Mouse (Mus musculus) lung, embryonic 16.5 days (tissue): ENCODE data around the gene Ash1l. TPM values are rescaled to one million over a fixed set of nuclear protein-coding genes. Genes with fewer than 3 reads are reported as not detected.

Experiments used
- ATAC-seq: fragments of 200-750 bp; cut with Nextera tagmentation; 2 replicates; pipeline ENCODE4 v1.8.0; 2017; ENCODE audit warnings: low read depth, mild to moderate bottlenecking, moderate library complexity
- H3K27ac ChIP-seq: fragments of 300-500 bp; sonication (generic); 2 replicates; pipeline ENCODE4 v1.5.1; 2014; ENCODE audit warnings: mild to moderate bottlenecking, control low read depth, low read length
- H3K27me3 ChIP-seq: fragments of 300-500 bp; sonication (generic); 2 replicates; pipeline ENCODE4 v1.6.1; 2014; ENCODE audit warnings: low read depth, low read length, mixed read lengths; ENCODE audit not compliant: control insufficient read depth, insufficient read depth
- H3K36me3 ChIP-seq: fragments of 300-500 bp; sonication (generic); 2 replicates; pipeline ENCODE4 v1.6.1; 2014; ENCODE audit warnings: low read length; ENCODE audit not compliant: control insufficient read depth, insufficient read depth
- H3K4me1 ChIP-seq: fragments of 300-500 bp; sonication (generic); replicated peaks from 2 replicates; pipeline ENCODE4 v1.6.1; 2014; ENCODE audit warnings: low read length, mixed read lengths; ENCODE audit not compliant: control insufficient read depth, insufficient read depth
- H3K4me2 ChIP-seq: fragments of 300-500 bp; sonication (generic); 2 replicates; pipeline ENCODE4 v1.6.1; 2014; ENCODE audit warnings: low read depth, low read length, control low read depth
- H3K4me3 ChIP-seq: fragments of 300-500 bp; sonication (generic); 2 replicates; pipeline ENCODE4 v1.5.1; 2014; ENCODE audit warnings: mild to moderate bottlenecking, low read length, control low read depth
- H3K9ac ChIP-seq: fragments of 300-500 bp; sonication (generic); 2 replicates; pipeline ENCODE4 v1.6.1; 2014; ENCODE audit warnings: low read length, control low read depth
- H3K9me3 ChIP-seq: fragments of 300-500 bp; sonication (generic); 2 replicates; pipeline ENCODE4 v1.6.1; 2016; ENCODE audit warnings: low read length; ENCODE audit not compliant: control insufficient read depth
- WGBS: fragments of 180-500 bp; shearing (Covaris S2); extraction: QIAGEN DNeasy Blood & Tissue Kit; methylation state at CpG from one replicate; pipeline ENCODE4 v1.1.7; 2014; 5-methylcytosine and 5-hydroxymethylcytosine counted together
- polyA plus RNA-seq: library from polyadenylated mRNA; unstranded; fragments of >200 nt; fragmentation: Nextera tagmentation; extraction: Ambion mirVana; gene quantifications from 2 replicates; pipeline ENCODE4 v1.2.1, GENCODE M21; 2015

Ash1l gene
- polyA plus RNA-seq, 1 experiment from 2014 or later: 19.4 TPM

- Histone ChIP-seq H3K36me3 (peaks cover 13% of the 10 kb centered on the region), H3K9ac (no peak overlapping the region), H3K4me2 (no peak overlapping the region), H3K27ac (no peak overlapping the region), H3K9me3 (no peaks in the 10 kb centered on the region), H3K4me1 (peaks cover 8% of the 10 kb centered on the region), H3K4me3 (no peak overlapping the region), H3K27me3 (peaks cover 16% of the 10 kb centered on the region)
- WGBS: 79% methylated on average over 10 of the region's 10 CpGs
- no peak for ATAC-seq
Measured at GRCm38 (mm10) chr3:89094021-89094420, 143.6 kb downstream of the Ash1l start.

- Histone ChIP-seq H3K9me3 (no peaks in the 10 kb centered on the region), H3K4me1 (peaks cover 23% of the 10 kb centered on the region), H3K36me3 (peaks cover 7% of the 10 kb centered on the region), H3K27me3 (no peaks in the 10 kb centered on the region), H3K4me2 (peak within 1 kb of the TSS; percentile 92), H3K27ac (peak within 1 kb of the TSS; percentile 69), H3K9ac (peak within 1 kb of the TSS; percentile 77), H3K4me3 (peak within 1 kb of the TSS; percentile 70)
- 21% methylated on average over 7 of the region's 7 CpGs for WGBS
- no peak for ATAC-seq
Measured at GRCm38 (mm10) chr3:89100811-89101210, 150.4 kb downstream of the Ash1l start, which contains the start of gene Gm43738. Gene Gm43738 (minus strand): TSS chr3:89101099.

DNA sequence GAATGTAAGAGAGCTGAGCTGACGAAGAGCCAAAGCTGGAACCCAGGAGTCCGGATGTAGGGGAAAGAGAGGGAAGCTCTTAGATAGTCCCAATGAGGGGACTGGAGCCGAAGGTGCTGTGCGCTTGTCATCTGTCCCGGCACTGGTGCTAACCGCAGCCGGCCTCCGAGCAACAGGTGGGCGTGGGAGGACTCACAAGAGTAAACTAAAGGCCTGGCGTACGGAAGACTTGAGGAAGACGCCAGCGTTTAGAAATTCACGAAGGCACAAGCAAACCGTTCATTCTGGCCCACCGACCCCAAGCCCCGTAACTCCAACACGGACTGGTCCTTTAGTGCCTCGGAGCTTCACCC, 151.0 kb downstream of the Ash1l start:
- H3K27ac ChIP-seq: peak overlapping the region; percentile 69
- peak; percentile 32 for ATAC-seq
- H3K4me1 ChIP-seq: peaks cover 23% of the 10 kb centered on the region
- H3K4me3 ChIP-seq: peak overlapping the region; percentile 70
- peak overlapping the region; percentile 92 for H3K4me2 ChIP-seq
- no peaks in the 10 kb centered on the region for H3K9me3 ChIP-seq
- H3K27me3 ChIP-seq: no peaks in the 10 kb centered on the region
- WGBS: under 1% methylated on average over 19 of the region's 19 CpGs
- H3K36me3 ChIP-seq: peaks cover 5% of the 10 kb centered on the region
- H3K9ac ChIP-seq: peak overlapping the region; percentile 77

GRCm38 (mm10) chr3:89101812-89102494, 151.5 kb downstream of the Ash1l start, which contains the start of gene Fdps:
Gene Fdps (minus strand): TSS chr3:89101959.
- H3K27me3 ChIP-seq: no peaks in the 10 kb centered on the region
- ATAC-seq: peak; percentile 100
- peak within 1 kb of the TSS; percentile 70 for H3K4me3 ChIP-seq
- H3K27ac ChIP-seq: peak within 1 kb of the TSS; percentile 73
- WGBS: under 1% methylated on average over 26 of the region's 26 CpGs
- peak within 1 kb of the TSS; percentile 92 for H3K4me2 ChIP-seq
- H3K4me1 ChIP-seq: peaks cover 23% of the 10 kb centered on the region
- H3K9me3 ChIP-seq: no peaks in the 10 kb centered on the region
- peaks cover 5% of the 10 kb centered on the region; the same call in 1 of the 2 replicates for H3K36me3 ChIP-seq
- peak within 1 kb of the TSS; percentile 77 for H3K9ac ChIP-seq

DNA sequence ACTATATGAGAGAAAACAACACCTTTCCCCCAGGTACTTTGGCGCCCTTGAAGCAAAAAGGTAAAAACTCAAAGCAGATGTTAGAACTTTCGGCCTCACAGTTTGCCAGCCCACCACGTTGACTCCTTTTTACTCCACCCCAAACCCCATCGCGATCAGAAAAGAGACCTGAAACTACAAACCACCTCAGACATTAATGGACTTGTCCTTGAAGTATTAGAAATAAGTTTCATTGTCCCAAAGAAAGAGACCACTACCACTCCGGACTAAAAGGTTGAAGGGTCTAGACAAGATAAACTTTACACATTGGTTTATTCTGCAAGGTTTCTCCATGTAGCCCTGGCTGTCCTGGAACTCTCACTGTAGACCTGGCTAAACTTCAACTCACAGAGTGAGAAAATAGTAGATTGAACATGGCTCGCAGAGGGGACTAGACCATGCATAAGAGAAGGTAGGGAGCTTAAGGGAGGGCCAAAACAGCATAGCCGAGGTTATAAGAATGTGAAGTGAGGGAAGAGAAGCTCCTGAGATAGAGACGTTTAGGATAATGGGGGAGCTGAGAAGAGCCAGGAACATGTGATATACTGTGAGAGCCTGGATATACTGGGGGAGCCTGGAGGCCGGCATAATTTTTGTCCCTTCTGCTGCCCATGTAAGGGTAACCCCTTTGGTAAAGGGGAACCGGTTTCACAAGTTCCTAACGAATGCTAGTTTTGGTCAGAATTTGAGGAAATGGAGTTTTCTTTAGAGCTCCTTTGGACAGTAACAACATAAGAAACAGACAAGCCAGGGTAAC, 152.3 kb downstream of the Ash1l start:
- Histone ChIP-seq H3K9ac (peak overlapping the region; percentile 44; the same call in 1 of the 2 replicates), H3K4me3 (peak overlapping the region; percentile 70)
- no peak for ATAC-seq

GRCm38 (mm10) chr3:89103291-89103595, 152.8 kb downstream of the Ash1l start:
- H3K4me3 ChIP-seq: no peak overlapping the region
- no peak for ATAC-seq
- H3K4me2 ChIP-seq: no peak overlapping the region
- H3K36me3 ChIP-seq: peaks cover 1% of the 10 kb centered on the region; the same call in 1 of the 2 replicates
- no peak overlapping the region for H3K9ac ChIP-seq
- no peak overlapping the region for H3K27ac ChIP-seq
- peaks cover 23% of the 10 kb centered on the region for H3K4me1 ChIP-seq
- 48% methylated on average over 4 of the region's 4 CpGs for WGBS
- H3K9me3 ChIP-seq: no peaks in the 10 kb centered on the region
- no peaks in the 10 kb centered on the region for H3K27me3 ChIP-seq

More for the DNA sequence above, 152.3 kb downstream of the Ash1l start:
- H3K4me2 ChIP-seq: peak overlapping the region; percentile 60
- H3K36me3 ChIP-seq: peaks cover 3% of the 10 kb centered on the region; the same call in 1 of the 2 replicates
- peak overlapping the region; percentile 73 for H3K27ac ChIP-seq
- WGBS: 54% methylated on average over 12 of the region's 12 CpGs
- H3K9me3 ChIP-seq: no peaks in the 10 kb centered on the region
- H3K4me1 ChIP-seq: peaks cover 23% of the 10 kb centered on the region
- no peaks in the 10 kb centered on the region for H3K27me3 ChIP-seq

DNA sequence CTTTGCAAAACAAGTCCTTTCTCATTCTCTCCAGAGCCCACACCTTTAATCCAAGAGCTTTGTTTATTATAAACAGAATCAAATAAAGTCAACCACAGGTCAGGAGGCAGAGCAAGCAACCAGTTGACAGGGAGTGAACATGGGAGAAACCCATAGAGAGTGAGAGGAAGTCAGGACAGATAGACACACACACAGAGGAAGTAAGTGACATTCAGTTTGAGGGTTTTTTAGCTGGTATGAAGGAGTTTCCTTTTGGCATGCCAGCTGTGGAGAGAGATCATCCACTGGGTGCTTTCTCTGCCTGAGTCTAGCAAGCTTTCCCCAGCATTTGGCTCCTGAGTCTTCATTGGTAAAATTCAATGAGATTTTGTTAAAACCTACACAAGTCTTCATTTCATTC, 156.5 kb downstream of the Ash1l start:
- Histone ChIP-seq H3K27ac (no peak overlapping the region), H3K4me3 (no peak overlapping the region), H3K27me3 (no peaks in the 10 kb centered on the region), H3K9ac (no peak overlapping the region; the same call in 1 of the 2 replicates), H3K36me3 (no peaks in the 10 kb centered on the region), H3K4me1 (peaks cover 7% of the 10 kb centered on the region), H3K9me3 (no peaks in the 10 kb centered on the region), H3K4me2 (no peak overlapping the region)
- ATAC-seq: no peak

DNA sequence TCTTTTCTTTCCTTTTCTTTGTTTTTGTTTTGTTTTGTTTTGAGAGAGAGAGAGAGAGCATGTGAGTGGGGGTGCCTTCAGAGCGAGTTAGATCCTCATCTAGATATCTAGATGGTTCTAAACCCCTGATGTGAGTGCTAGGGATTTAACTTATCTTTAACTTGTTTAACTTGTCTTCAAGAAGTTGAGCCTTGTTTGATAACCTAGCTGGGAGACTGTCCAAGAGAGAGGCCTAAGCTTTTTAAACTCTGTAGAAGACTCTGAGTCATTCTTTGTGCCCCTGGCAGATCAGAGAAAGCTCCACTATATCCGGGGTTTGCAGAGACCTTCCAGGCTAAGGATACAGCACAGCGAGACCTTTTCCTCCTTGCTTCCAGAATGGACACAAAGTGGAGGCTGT, 157.1 kb downstream of the Ash1l start:
- Histone ChIP-seq H3K9me3 (no peaks in the 10 kb centered on the region), H3K27me3 (no peaks in the 10 kb centered on the region), H3K4me2 (no peak overlapping the region), H3K4me1 (peaks cover 3% of the 10 kb centered on the region), H3K4me3 (no peak overlapping the region), H3K27ac (no peak overlapping the region), H3K9ac (no peak overlapping the region), H3K36me3 (no peaks in the 10 kb centered on the region)
- no peak for ATAC-seq
- 37% methylated on average over 3 of the region's 3 CpGs for WGBS

- no peak for ATAC-seq
Measured at GRCm38 (mm10) chr3:89108146-89108545, 157.7 kb downstream of the Ash1l start.

More at GRCm38 (mm10) chr3:89108146-89108545, 157.7 kb downstream of the Ash1l start:
- no peaks in the 10 kb centered on the region for H3K4me1 ChIP-seq
- H3K36me3 ChIP-seq: no peaks in the 10 kb centered on the region
- no peaks in the 10 kb centered on the region for H3K9me3 ChIP-seq
- H3K27ac ChIP-seq: no peak overlapping the region
- WGBS: 50% methylated on average over 1 of the region's 1 CpGs
- no peak overlapping the region for H3K4me2 ChIP-seq
- H3K4me3 ChIP-seq: no peak overlapping the region
- no peak overlapping the region for H3K9ac ChIP-seq
- H3K27me3 ChIP-seq: no peaks in the 10 kb centered on the region
